In the genomic region with DNA sequence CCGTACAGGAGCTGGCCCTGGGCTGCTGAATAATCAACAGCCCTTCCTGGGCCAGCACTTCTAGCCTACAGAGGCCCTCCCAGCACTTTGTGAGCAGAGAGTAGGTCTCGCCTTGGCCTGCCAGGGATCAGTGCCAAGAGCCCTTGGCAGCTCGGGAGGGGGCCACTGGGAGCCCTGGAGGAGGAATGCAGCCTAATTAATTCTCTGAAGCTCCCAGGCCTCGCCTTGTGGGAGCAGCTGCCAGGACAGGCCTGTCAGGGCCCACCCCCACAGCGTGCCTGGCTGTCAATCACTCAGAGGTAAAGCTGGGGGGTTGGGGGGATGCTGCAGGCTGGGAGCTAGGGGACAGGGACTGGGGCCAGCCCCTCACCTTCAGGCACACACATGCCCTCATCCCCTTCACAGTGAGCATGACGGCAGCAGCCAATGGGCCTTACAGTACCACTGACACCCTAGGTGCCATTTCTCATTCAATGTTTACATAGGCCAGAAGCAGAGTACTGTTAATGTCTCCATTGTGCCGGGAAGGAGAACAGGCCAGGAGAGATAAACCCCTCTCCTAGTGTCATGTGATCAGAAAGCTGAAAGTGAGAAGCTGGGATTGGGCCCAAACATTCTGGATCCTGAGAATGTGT, we compare ENCODE assay signal across 8 mouse cellular contexts. TPM values are rescaled to one million over a fixed set of nuclear protein-coding genes. Genes with fewer than 3 reads are reported as not detected.
DNase-seq lines count a peak whose midpoint lies in the region; ATAC-seq and TF ChIP-seq lines count a peak whose summit lies in the region.

No protein-coding gene starts in this region.

- peak; percentile 20 for ATAC-seq in intestine, embryonic 15.5 days
- ATAC-seq in midbrain, embryonic 14.5 days (ENCODE audit: low FRiP score, low TSS enrichment): peak; percentile 88
- ATAC-seq in megakaryocyte progenitor cell, adult 5-6 weeks (replicated peaks; ENCODE audit: poor library complexity): no peak

- no peaks in the 10 kb centered on the region for H3K36me3 ChIP-seq in intestine, embryonic 15.5 days
- no peaks in the 10 kb centered on the region for H3K36me3 ChIP-seq in midbrain, embryonic 14.5 days (ENCODE audit: control insufficient read depth, insufficient read depth, low read length)

- H3K4me2 ChIP-seq in intestine, embryonic 15.5 days (replicated peaks): no peak overlapping the region
- H3K4me2 ChIP-seq in midbrain, embryonic 14.5 days (ENCODE audit: low read length): no peak overlapping the region

- no peaks in the 10 kb centered on the region for H3K27me3 ChIP-seq in intestine, embryonic 15.5 days (replicated peaks)
- no peaks in the 10 kb centered on the region for H3K27me3 ChIP-seq in midbrain, embryonic 14.5 days (ENCODE audit: control insufficient read depth, insufficient read depth, low read length)

- no peak for TF ChIP-seq POLR2A in lung, adult 2 months (IDR thresholded peaks at IDR 0.05; ENCODE audit: borderline replicate concordance, extremely low read depth, low read depth, low read length)

- H3K4me1 ChIP-seq in lung, adult 2 months (ENCODE audit: control insufficient read depth, insufficient read depth, low read length): 0 out of 2 replicates have a peak, but pooled peaks cover 3% of the 10 kb centered on the region
- peaks cover 25% of the 10 kb centered on the region for H3K4me1 ChIP-seq in intestine, embryonic 15.5 days (replicated peaks)
- peaks cover 10% of the 10 kb centered on the region for H3K4me1 ChIP-seq in midbrain, embryonic 14.5 days (ENCODE audit: control insufficient read depth, insufficient read depth, low read length)

- H3K9me3 ChIP-seq in intestine, embryonic 15.5 days: no peaks in the 10 kb centered on the region
- no peaks in the 10 kb centered on the region for H3K9me3 ChIP-seq in midbrain, embryonic 14.5 days (ENCODE audit: control insufficient read depth, low read length)

- TF ChIP-seq CTCF in lung, adult 2 months (IDR thresholded peaks at IDR 0.05; ENCODE audit: insufficient read depth, low read length): no peak

- H3K27ac ChIP-seq in intestine, embryonic 15.5 days: no peak overlapping the region
- H3K27ac ChIP-seq in midbrain, embryonic 14.5 days (replicated peaks; ENCODE audit: low read depth, low read length): 0 out of 2 replicates have a peak overlapping the region, but pooled peaks have one; percentile 37

- H3K4me3 ChIP-seq in lung, adult 2 months (replicated peaks; ENCODE audit: extremely low read depth, low read depth, low read length): no peak overlapping the region
- H3K4me3 ChIP-seq in intestine, embryonic 15.5 days (replicated peaks): no peak overlapping the region
- H3K4me3 ChIP-seq in midbrain, embryonic 14.5 days (replicated peaks; ENCODE audit: low read depth, low read length): no peak overlapping the region

- H3K9ac ChIP-seq in intestine, embryonic 15.5 days: no peak overlapping the region
- no peak overlapping the region for H3K9ac ChIP-seq in midbrain, embryonic 14.5 days (replicated peaks; ENCODE audit: low read length)

- peak; percentile 49 for DNase-seq in adrenal gland, postnatal 10 days
- DNase-seq in adrenal gland, adult 8-10 months: no peak
- DNase-seq in lung, postnatal 10 days: peak; percentile 69
- no peak for DNase-seq in lung, adult 2 months
- peak; percentile 81 for DNase-seq in midbrain, embryonic 14.5 days
- no peak for DNase-seq in cerebellum, adult 11-12 months

- 39% methylated on average over 7 of the region's 7 CpGs for WGBS in lung, adult 2 months
- WGBS in intestine, embryonic 15.5 days: 18% methylated on average over 7 of the region's 7 CpGs
- WGBS in midbrain, embryonic 14.5 days: 16% methylated on average over 7 of the region's 7 CpGs

RNA-seq across cellular contexts. Expression of gene Edn2, which starts 11.2 kb away (rescaled TPM):
- total RNA-seq in adrenal gland, postnatal 10 days (2021): not detected
- total RNA-seq in adrenal gland, adult 8-10 months (2022): not detected
- 0.27 and 0.68 TPM in 2 replicates for polyA plus RNA-seq in lung, adult 2 months (2012; rRNA removed)
- polyA plus RNA-seq in intestine, embryonic 15.5 days (2015; fragmentation: Nextera tagmentation; extraction: Ambion mirVana): 5.1 and 5.2 TPM in 2 replicates
- polyA plus RNA-seq in midbrain, embryonic 14.5 days (2014; fragmentation: Nextera tagmentation; extraction: Ambion mirVana): 0.18 TPM in 1 of 2 replicates, not detected in the other
- not detected in 2 replicates for total RNA-seq in megakaryocyte progenitor cell, adult 5-6 weeks (2015)
- total RNA-seq in megakaryocyte progenitor cell, adult 5-6 weeks (2017): 0.24 TPM in 1 of 2 replicates, not detected in the other

Comparison
In these comparisons a context has a peak if more than half of its experiments do, and no peak if none do; other contexts are left out.
1. DNase-seq: peak in adrenal gland, postnatal 10 days (single experiment), lung, postnatal 10 days (single experiment) and midbrain, embryonic 14.5 days (single experiment); none in adrenal gland, adult 8-10 months (single experiment), lung, adult 2 months (single experiment) and cerebellum, adult 11-12 months (single experiment).